Mouse (Mus musculus) limb, embryonic 13.5 days (tissue): ENCODE results near the gene Ythdf1. TPM values are rescaled to one million over a fixed set of nuclear protein-coding genes. Genes with fewer than 3 reads are reported as not detected.

Experiments used
- microRNA-seq: library from miRNA; unstranded; fragments of <30 nt; microRNA quantifications from one replicate; pipeline ENCODE4, GENCODE M21; 2016
- polyA plus RNA-seq: library from polyadenylated mRNA; unstranded; fragments of >200 nt; fragmentation: Nextera tagmentation; extraction: Ambion mirVana; gene quantifications from 2 replicates; pipeline ENCODE4 v1.2.1, GENCODE M21; 2015

Gene Ythdf1
- polyA plus RNA-seq, 1 experiment from 2014 or later = 60.6 TPM

Small RNA genes lying within 50 kb of the gene (microRNA-seq; reads per million reads assigned to microRNA genes)
- not detected for gene Mir124a-3

Other genes starting within 250 kb of the Ythdf1 start
- 30.4 and 31.5 TPM in 2 replicates for gene Dido1, start 210.9 kb downstream of the Ythdf1 start, polyA plus RNA-seq
- gene Gid8, start 210.8 kb downstream of the Ythdf1 start, polyA plus RNA-seq = 63.0 and 63.8 TPM in 2 replicates
- 0.62 and 0.98 TPM in 2 replicates for gene Slc17a9, start 195.7 kb downstream of the Ythdf1 start, polyA plus RNA-seq
- 0.05 TPM in 1 of 2 replicates, not detected in the other for gene Bhlhe23, start 144.0 kb downstream of the Ythdf1 start, polyA plus RNA-seq
- gene Birc7, start 8.1 kb upstream of the Ythdf1 start, polyA plus RNA-seq = not detected in 2 replicates
- 7.7 and 10.6 TPM in 2 replicates for gene Nkain4, start 33.8 kb upstream of the Ythdf1 start, polyA plus RNA-seq
- gene Arfgap1, start 46.3 kb upstream of the Ythdf1 start, polyA plus RNA-seq = 143 and 156 TPM in 2 replicates
- 1.4 and 1.6 TPM in 2 replicates for gene Col20a1, start 65.6 kb upstream of the Ythdf1 start, polyA plus RNA-seq
- gene Chrna4, start 122.6 kb upstream of the Ythdf1 start, polyA plus RNA-seq = 1.7 and 2.4 TPM in 2 replicates
- gene Kcnq2, start 214.4 kb upstream of the Ythdf1 start, polyA plus RNA-seq = 0.29 and 0.34 TPM in 2 replicates
- gene Eef1a2, start 236.1 kb upstream of the Ythdf1 start, polyA plus RNA-seq = not detected in 2 replicates